Mouse (Mus musculus): ENCODE data around the gene Kif1a.
A peak's percentile ranks its signal among the peaks of the same experiment; 100 is the strongest.

Kif1a gene

DNA sequence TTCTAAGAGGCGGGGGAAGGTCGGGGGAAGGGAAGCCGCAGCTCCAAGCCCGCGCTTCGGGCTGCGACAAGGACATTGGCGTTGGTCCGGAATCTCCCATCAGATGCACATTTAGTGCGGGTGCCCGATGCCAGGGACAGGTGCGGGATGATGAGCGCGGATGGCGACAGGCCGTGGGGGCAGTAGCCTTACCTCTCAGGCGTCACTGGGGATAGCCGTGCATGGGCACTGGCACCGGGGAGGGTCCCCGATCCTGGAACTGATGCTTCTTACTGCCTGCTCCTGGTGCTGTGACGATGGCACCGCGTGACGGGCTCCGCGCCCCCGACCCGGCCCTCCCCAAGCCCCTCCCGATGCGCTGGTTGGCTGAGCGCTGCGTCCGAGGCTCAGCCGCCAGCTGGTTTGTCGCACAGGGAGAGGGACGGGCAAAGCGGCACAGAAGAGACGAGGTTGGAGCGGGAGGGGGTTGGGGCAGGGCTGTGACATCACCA is at the start of gene Kif1a:
Kif1a (minus strand) TSS at position 381 of the 491 bp plus-strand sequence.
- peak; percentile 90 to 95 for DNase-seq (ENCODE audit: low spot score in 2 of 2)

DNA sequence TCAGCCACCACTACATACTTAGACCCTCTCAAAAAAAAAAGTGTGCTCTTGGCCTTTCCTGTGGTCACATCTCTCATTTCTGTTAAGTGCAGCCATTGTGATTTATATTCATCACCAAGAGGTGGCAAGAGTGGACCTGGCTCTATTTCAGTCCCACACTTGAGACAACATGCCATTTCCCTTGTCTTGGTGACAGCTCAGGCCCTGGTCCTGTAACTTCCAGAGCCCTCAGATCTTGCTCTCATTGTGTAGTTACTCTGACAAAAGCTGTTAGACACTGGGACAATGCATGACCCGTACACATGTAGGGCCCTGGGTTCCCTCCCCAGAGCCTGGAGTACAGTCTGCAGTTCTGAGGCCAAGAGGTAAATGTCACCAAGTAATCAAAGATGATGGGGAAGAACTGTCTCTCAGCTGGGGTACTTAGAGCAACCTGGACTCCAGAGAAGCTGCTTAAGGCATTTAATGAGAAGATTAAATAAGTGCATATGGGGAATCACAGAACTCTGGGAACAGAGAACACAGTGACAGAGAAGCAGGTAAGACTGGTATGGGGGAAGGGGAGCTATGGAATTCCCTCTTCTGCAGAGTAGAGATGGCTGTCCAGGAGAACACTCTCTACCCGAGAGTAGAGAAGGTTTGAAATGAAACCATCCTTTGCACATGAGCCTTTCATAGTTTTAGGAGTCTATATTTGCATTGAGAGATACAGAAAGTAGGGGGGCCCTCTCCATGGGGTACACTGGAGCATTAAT is 49.3 kb upstream of the Kif1a start:
- DNase-seq (ENCODE audit: low spot score in 2 of 2): no peak

DNA sequence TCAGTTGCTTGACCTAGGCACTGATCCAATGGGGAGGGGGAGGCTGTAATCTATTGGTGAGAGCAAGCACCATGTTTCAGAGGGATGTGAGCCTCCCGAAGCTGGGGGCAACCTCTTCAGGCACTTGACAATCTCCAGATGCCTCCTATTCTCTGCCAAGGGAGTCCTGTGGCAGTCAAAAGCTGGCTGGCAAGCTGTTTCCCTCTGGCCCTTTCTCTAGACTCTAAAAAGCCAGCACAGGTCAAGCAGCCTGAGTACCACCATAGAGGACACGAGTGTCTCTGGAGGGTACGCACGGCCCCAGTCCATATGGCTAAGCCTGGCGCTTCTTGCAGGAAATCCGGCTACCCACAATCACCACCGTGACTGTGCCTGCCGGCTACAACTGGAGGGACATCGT is 42.4 kb upstream of the Kif1a start:
- DNase-seq (ENCODE audit: low spot score in 2 of 2): no peak

GRCm38 (mm10) chr1:93142871-93143270 is 41.1 kb upstream of the Kif1a start:
- no peak for DNase-seq (ENCODE audit: low spot score in 2 of 2)

- peak in 1 of 2 experiments; percentile 26 for DNase-seq (ENCODE audit: low spot score in 2 of 2)
These were observed 38.0 kb upstream of the Kif1a start for GRCm38 (mm10) chr1:93139713-93140112.

GRCm38 (mm10) chr1:93138534-93138933 is 36.8 kb upstream of the Kif1a start:
- no peak for DNase-seq (ENCODE audit: low spot score in 2 of 2)

GRCm38 (mm10) chr1:93135036-93135526 is 33.3 kb upstream of the Kif1a start, which contains the start of gene Agxt:
TSS of gene Agxt (plus strand) at chr1:93135240.
- DNase-seq (ENCODE audit: low spot score in 2 of 2): no peak

DNA sequence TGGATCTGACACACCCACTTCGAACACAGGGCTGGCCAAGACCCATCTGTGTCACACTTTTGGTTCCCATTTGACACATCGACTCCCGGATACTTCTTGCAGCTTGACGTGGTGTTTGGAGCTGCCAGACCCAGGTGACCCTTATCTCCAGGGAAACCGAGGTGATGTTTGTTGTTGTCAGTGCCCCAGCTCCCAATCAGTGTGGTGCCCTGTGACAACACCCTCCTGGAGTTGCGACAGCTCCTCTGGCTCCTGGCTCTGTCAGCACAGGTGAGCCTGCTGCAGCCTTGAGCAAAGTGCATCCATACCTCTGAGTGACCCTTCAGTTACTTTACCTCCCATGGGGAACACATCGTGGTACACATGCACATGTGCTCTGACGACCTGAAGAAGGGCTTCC is 30.9 kb upstream of the Kif1a start:
- no peak for DNase-seq (ENCODE audit: low spot score in 2 of 2)

- no peak for DNase-seq (ENCODE audit: low spot score in 2 of 2)
These were observed 28.7 kb upstream of the Kif1a start for GRCm38 (mm10) chr1:93130242-93130983.

DNA sequence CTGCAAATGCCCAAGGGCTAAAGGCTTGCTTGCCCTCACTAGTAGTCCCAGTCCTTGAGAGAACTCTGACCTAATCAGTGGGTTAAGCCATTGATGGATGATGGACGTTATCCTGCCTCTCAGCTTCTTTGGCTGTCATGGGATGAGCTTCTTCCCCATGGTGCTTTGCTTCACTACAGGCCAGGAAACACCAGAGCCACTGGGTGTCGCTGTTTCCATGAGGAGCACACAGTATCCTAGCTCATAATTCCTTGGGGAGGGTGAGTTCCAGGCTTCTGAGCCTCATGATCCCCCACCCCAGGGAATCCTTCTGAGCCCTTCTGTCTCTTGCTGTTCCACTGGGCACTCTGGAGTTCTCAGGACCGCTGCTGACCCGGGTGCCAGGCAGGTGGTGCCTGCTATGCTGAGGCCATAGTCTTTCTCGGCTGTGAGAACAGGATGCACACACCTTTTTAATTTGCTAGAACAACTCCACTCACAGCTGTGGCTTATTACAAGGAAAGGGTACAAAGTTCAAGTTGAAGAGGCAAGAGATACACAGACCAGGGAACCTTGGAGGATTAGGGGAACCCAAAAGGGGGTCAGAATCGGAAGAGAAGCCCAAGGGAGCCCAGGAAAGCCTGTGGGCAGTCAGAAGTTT is 27.1 kb upstream of the Kif1a start:
- peak; percentile 50 to 59 for DNase-seq (ENCODE audit: low spot score in 2 of 2)

DNA sequence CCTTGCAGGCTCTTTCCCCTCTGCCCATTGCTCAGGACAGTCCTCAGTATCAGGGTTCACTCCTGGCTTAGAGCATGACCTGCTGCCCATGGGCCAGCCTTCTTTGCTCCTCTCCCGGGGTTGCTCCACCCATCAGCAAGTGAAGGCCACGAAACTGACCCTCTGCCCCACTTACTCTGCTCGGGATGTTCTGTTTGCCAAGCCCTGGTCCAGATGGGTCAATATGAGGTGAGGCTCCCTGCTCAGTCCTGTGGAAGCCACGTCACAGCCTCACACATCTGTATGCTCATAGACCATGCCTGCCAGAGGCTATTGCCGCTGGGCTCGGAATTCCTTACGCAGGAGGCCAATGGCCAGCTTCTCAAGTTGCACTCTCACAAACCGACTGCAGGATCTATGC is 26.5 kb upstream of the Kif1a start:
- DNase-seq (ENCODE audit: low spot score in 2 of 2): no peak

DNA sequence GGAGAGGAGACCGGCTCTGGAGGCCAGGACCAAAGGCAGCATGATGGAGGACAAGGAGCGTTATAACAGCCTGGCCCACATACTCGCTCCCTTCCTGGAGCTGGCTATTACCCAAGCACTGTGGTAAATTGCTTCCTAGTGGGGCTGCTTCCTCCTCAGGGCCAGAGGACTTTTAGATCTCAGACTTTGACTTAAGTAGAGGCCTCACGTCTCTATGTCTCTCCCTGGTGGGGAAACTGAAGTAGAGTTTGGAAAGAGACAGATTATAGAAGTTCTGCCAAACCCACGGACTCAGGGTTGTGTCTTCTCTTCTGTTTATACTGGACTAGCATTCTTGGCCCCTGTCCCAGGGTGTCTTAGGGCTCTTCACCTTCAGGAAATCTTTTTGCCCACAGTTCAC is 23.5 kb upstream of the Kif1a start:
- DNase-seq (ENCODE audit: low spot score in 2 of 2): no peak

GRCm38 (mm10) chr1:93124066-93124465 is 22.3 kb upstream of the Kif1a start:
- no peak for DNase-seq (ENCODE audit: low spot score in 2 of 2)

DNA sequence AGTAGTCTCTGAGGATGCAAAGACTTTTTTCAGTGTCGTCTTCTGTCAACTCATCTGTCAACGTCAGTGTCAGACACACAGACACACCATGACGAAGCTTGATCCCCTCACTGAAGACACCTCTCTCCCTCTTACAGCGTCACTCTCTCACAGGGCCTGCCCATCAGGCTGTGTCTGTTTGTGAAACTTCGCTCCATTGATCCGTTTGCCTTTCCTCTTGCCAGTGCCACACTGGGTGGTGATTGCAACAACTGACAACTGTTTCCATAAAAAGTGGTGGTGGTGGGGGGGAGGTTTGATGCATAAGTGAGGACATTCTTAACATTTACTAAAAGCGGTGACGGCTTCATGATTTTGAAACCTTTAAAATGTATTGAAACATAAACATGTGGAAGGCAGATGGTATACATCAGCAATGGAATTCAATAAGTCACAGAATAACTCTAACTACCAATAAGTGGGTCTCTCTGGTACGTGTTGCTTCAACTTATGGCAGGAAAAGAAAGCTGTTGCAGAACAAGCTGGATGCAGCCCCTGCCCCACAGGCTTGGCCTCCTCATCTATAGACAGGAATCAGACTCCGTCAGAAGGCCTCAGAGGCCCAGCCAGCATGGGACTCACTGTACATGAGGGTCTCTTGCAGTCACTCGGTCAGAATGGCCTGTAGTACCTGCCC is 21.6 kb upstream of the Kif1a start:
- no peak for DNase-seq (ENCODE audit: low spot score in 2 of 2)

GRCm38 (mm10) chr1:93118816-93119215 is 17.1 kb upstream of the Kif1a start:
- no peak for DNase-seq (ENCODE audit: low spot score in 2 of 2)

GRCm38 (mm10) chr1:93115471-93115870 is 13.7 kb upstream of the Kif1a start:
- no peak for DNase-seq (ENCODE audit: low spot score in 2 of 2)

- DNase-seq (ENCODE audit: low spot score in 2 of 2): peak; percentile 78 to 86
These were observed 13.1 kb upstream of the Kif1a start for GRCm38 (mm10) chr1:93114713-93115463.

GRCm38 (mm10) chr1:93102700-93103099 is 949 bp upstream of the Kif1a start:
- no peak for DNase-seq (ENCODE audit: low spot score in 2 of 2)

DNA sequence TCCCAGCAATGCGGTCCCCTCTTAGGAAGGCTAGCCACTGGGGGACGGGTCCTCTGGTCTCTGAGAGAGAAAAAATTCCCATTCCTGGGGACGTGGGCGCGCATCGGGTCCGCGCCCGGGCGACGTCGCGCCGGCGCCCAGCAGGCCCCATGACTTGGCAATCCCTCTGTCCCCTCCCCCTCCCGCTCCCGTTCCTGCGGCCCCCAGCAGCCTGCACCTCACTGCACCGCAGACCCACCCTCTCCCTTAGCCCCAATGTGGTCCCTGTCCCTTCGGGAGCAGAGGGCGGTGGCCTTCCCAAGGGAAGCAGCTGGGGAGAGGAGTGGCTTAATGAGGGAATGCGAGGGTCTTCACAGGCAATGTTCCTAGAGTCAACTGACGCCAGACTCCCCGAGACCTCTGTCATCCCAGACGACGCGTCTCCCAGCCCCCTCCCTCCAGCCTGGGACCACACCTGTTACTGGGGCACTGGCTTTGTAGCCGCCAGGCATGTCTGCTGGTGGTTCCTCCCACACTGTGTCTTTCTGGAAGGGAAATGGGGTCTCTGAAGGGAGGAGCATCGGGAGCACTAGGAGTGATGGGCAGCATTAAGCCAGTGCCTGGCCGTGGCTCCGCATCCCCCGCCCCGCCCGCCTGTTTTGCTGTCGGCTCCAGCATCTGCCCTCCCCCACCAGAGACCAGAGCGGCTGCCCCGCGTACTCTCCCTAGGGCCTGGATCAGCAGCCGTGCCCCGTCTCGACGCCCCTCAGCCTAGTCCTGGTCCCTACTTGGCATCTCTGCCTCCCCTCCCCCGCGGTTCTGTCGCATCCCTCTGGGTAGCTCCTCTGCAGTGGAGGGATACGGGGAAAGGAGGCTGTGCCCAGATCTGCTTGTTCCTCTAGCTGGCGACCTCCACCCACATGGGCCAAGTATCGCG is 917 bp downstream of the Kif1a start:
- DNase-seq (ENCODE audit: low spot score in 2 of 2): peak; percentile 60 to 69

- DNase-seq (ENCODE audit: low spot score in 2 of 2): no peak
These were observed 1.5 kb downstream of the Kif1a start for GRCm38 (mm10) chr1:93100243-93100575.

All from right cerebral cortex, postnatal 36 days (tissue).